Mouse (Mus musculus) limb, embryonic 15.5 days (tissue): ENCODE results near the gene Fam174b. TPM values are rescaled to one million over a fixed set of nuclear protein-coding genes. Genes with fewer than 3 reads are reported as not detected.

Experiments
- ATAC-seq: fragments of 200-750 bp; cut with Nextera tagmentation; 2 replicates; pipeline ENCODE4 v1.8.0; 2017; ENCODE audit warnings: low read depth, moderate TSS enrichment; ENCODE audit not compliant: insufficient number of reproducible peaks, low FRiP score, low TSS enrichment
- H3K27ac ChIP-seq: fragments of 300-500 bp; sonication (generic); 2 replicates; pipeline ENCODE4 v1.5.1; 2015; ENCODE audit warnings: moderate library complexity, mild to moderate bottlenecking, inconsistent platforms
- H3K27me3 ChIP-seq: fragments of 300-500 bp; sonication (generic); 2 replicates; pipeline ENCODE4 v1.6.1; 2015; ENCODE audit warnings: inconsistent platforms
- H3K36me3 ChIP-seq: fragments of 300-500 bp; sonication (generic); 2 replicates; pipeline ENCODE4 v1.6.1; 2015; ENCODE audit warnings: inconsistent platforms
- H3K4me1 ChIP-seq: fragments of 300-500 bp; sonication (generic); 2 replicates; pipeline ENCODE4 v1.6.1; 2015; ENCODE audit warnings: inconsistent platforms
- H3K4me2 ChIP-seq: fragments of 300-500 bp; sonication (generic); 2 replicates; pipeline ENCODE4 v1.6.1; 2015; ENCODE audit warnings: mild to moderate bottlenecking, inconsistent platforms
- H3K4me3 ChIP-seq: fragments of 300-500 bp; sonication (generic); 2 replicates; pipeline ENCODE4 v1.5.1; 2015; ENCODE audit warnings: mild to moderate bottlenecking, inconsistent platforms
- H3K9ac ChIP-seq: fragments of 300-500 bp; sonication (generic); 2 replicates; pipeline ENCODE4 v1.6.1; 2015; ENCODE audit warnings: inconsistent platforms
- H3K9me3 ChIP-seq: fragments of 300-500 bp; sonication (generic); 2 replicates; pipeline ENCODE4 v1.6.1; 2016; ENCODE audit warnings: inconsistent platforms
- WGBS: fragments of 180-500 bp; shearing (Covaris S2); methylation state at CpG from one replicate; pipeline ENCODE4 v1.1.7; 2015; 5-methylcytosine and 5-hydroxymethylcytosine counted together
- polyA plus RNA-seq: library from polyadenylated mRNA; unstranded; fragments of >200 nt; fragmentation: Nextera tagmentation; extraction: Ambion mirVana; gene quantifications from 2 replicates; pipeline ENCODE4 v1.2.1, GENCODE M21; 2015

The Fam174b gene
- polyA plus RNA-seq: 37.5 and 40.9 TPM in 2 replicates

GRCm38 (mm10) chr7:73740111-73741035, at the start of gene Fam174b:
Fam174b (plus strand) TSS chr7:73740302.
- ATAC-seq: peak; percentile 81
- Histone ChIP-seq H3K9ac (peak within 1 kb of the TSS; percentile 54), H3K4me1 (peaks cover 17% of the 10 kb centered on the region), H3K27me3 (peaks cover 28% of the 10 kb centered on the region), H3K9me3 (no peaks in the 10 kb centered on the region), H3K27ac (peak within 1 kb of the TSS; percentile 57), H3K4me3 (peak within 1 kb of the TSS; percentile 67), H3K36me3 (no peaks in the 10 kb centered on the region), H3K4me2 (peak within 1 kb of the TSS; percentile 99)
- WGBS: under 1% methylated on average over 90 of the region's 94 CpGs

GRCm38 (mm10) chr7:73697092-73697491, 43.0 kb upstream of the Fam174b start:
- Histone ChIP-seq H3K27me3 (no peaks in the 10 kb centered on the region), H3K4me2 (no peak overlapping the region), H3K9me3 (no peaks in the 10 kb centered on the region), H3K27ac (no peak overlapping the region), H3K9ac (no peak overlapping the region), H3K36me3 (no peaks in the 10 kb centered on the region), H3K4me1 (no peaks in the 10 kb centered on the region), H3K4me3 (no peak overlapping the region)
- ATAC-seq: no peak
- WGBS: 55% methylated on average over 3 of the region's 3 CpGs

GRCm38 (mm10) chr7:73704305-73704704, 35.8 kb upstream of the Fam174b start:
- Histone ChIP-seq H3K4me3 (no peak overlapping the region), H3K27me3 (no peaks in the 10 kb centered on the region), H3K4me2 (no peak overlapping the region), H3K36me3 (no peaks in the 10 kb centered on the region), H3K4me1 (no peaks in the 10 kb centered on the region; the same call in 1 of the 2 replicates), H3K9me3 (no peaks in the 10 kb centered on the region), H3K9ac (no peak overlapping the region), H3K27ac (no peak overlapping the region)
- ATAC-seq: no peak

GRCm38 (mm10) chr7:73713506-73713905, 26.6 kb upstream of the Fam174b start:
- H3K9me3 ChIP-seq: no peaks in the 10 kb centered on the region
- no peak overlapping the region for H3K4me2 ChIP-seq
- H3K4me3 ChIP-seq: no peak overlapping the region
- no peak overlapping the region for H3K27ac ChIP-seq
- no peaks in the 10 kb centered on the region for H3K36me3 ChIP-seq
- H3K4me1 ChIP-seq: peaks cover 6% of the 10 kb centered on the region
- ATAC-seq: no peak
- WGBS: 87% methylated on average over 8 of the region's 8 CpGs
- no peak overlapping the region for H3K9ac ChIP-seq
- no peaks in the 10 kb centered on the region for H3K27me3 ChIP-seq

GRCm38 (mm10) chr7:73715928-73716749, 24.0 kb upstream of the Fam174b start:
- H3K4me3 ChIP-seq: no peak overlapping the region
- H3K27me3 ChIP-seq: no peaks in the 10 kb centered on the region
- peak; percentile 82 for ATAC-seq
- no peaks in the 10 kb centered on the region for H3K9me3 ChIP-seq
- 35% methylated on average over 15 of the region's 15 CpGs for WGBS
- peaks cover 6% of the 10 kb centered on the region for H3K4me1 ChIP-seq
- H3K36me3 ChIP-seq: no peaks in the 10 kb centered on the region
- H3K9ac ChIP-seq: no peak overlapping the region
- peak overlapping the region; percentile 23; the same call in 1 of the 2 replicates for H3K4me2 ChIP-seq
- H3K27ac ChIP-seq: peak overlapping the region; percentile 51

GRCm38 (mm10) chr7:73716841-73717240, 23.3 kb upstream of the Fam174b start:
- 68% methylated on average over 3 of the region's 3 CpGs for WGBS
- Histone ChIP-seq H3K4me2 (no peak overlapping the region), H3K36me3 (no peaks in the 10 kb centered on the region), H3K4me3 (no peak overlapping the region), H3K27me3 (0 out of 2 replicates have a peak, but pooled peaks cover 4% of the 10 kb centered on the region), H3K4me1 (peaks cover 6% of the 10 kb centered on the region), H3K27ac (no peak overlapping the region; the same call in 1 of the 2 replicates), H3K9me3 (no peaks in the 10 kb centered on the region), H3K9ac (no peak overlapping the region)
- no peak for ATAC-seq

GRCm38 (mm10) chr7:73718031-73718430, 22.1 kb upstream of the Fam174b start:
- Histone ChIP-seq H3K4me2 (no peak overlapping the region), H3K9me3 (no peaks in the 10 kb centered on the region)
- no peak for ATAC-seq

GRCm38 (mm10) chr7:73718497-73719007, 21.6 kb upstream of the Fam174b start:
- 0 out of 2 replicates have a peak, but pooled peaks cover 6% of the 10 kb centered on the region for H3K27me3 ChIP-seq
- no peak for ATAC-seq
- H3K4me2 ChIP-seq: no peak overlapping the region
- no peak overlapping the region for H3K9ac ChIP-seq
- H3K4me3 ChIP-seq: no peak overlapping the region
- no peaks in the 10 kb centered on the region for H3K36me3 ChIP-seq
- H3K4me1 ChIP-seq: peaks cover 6% of the 10 kb centered on the region
- H3K9me3 ChIP-seq: no peaks in the 10 kb centered on the region
- 66% methylated on average over 5 of the region's 5 CpGs for WGBS
- H3K27ac ChIP-seq: no peak overlapping the region

More at GRCm38 (mm10) chr7:73718031-73718430, 22.1 kb upstream of the Fam174b start:
- Histone ChIP-seq H3K27me3 (0 out of 2 replicates have a peak, but pooled peaks cover 6% of the 10 kb centered on the region), H3K27ac (no peak overlapping the region), H3K4me1 (peaks cover 6% of the 10 kb centered on the region), H3K4me3 (no peak overlapping the region), H3K9ac (no peak overlapping the region), H3K36me3 (no peaks in the 10 kb centered on the region)
- 79% methylated on average over 10 of the region's 10 CpGs for WGBS

GRCm38 (mm10) chr7:73721046-73721445, 19.1 kb upstream of the Fam174b start:
- Histone ChIP-seq H3K4me2 (no peak overlapping the region), H3K9me3 (no peaks in the 10 kb centered on the region), H3K27me3 (0 out of 2 replicates have a peak, but pooled peaks cover 6% of the 10 kb centered on the region), H3K4me3 (no peak overlapping the region), H3K27ac (no peak overlapping the region), H3K9ac (no peak overlapping the region), H3K36me3 (no peaks in the 10 kb centered on the region), H3K4me1 (peaks cover 4% of the 10 kb centered on the region)
- no peak for ATAC-seq
- WGBS: 55% methylated on average over 3 of the region's 3 CpGs

GRCm38 (mm10) chr7:73721764-73722163, 18.3 kb upstream of the Fam174b start:
- 81% methylated on average over 3 of the region's 3 CpGs for WGBS
- Histone ChIP-seq H3K4me2 (no peak overlapping the region), H3K4me1 (no peaks in the 10 kb centered on the region), H3K27ac (no peak overlapping the region), H3K36me3 (no peaks in the 10 kb centered on the region), H3K9me3 (no peaks in the 10 kb centered on the region), H3K27me3 (0 out of 2 replicates have a peak, but pooled peaks cover 6% of the 10 kb centered on the region), H3K9ac (no peak overlapping the region), H3K4me3 (no peak overlapping the region)
- ATAC-seq: no peak

GRCm38 (mm10) chr7:73729913-73730312, 10.2 kb upstream of the Fam174b start:
- H3K9ac ChIP-seq: no peak overlapping the region
- no peak overlapping the region for H3K4me2 ChIP-seq
- H3K36me3 ChIP-seq: no peaks in the 10 kb centered on the region
- WGBS: 32% methylated on average over 7 of the region's 7 CpGs
- no peak overlapping the region for H3K27ac ChIP-seq
- peaks cover 4% of the 10 kb centered on the region; the same call in 1 of the 2 replicates for H3K4me1 ChIP-seq
- no peaks in the 10 kb centered on the region for H3K9me3 ChIP-seq
- H3K4me3 ChIP-seq: no peak overlapping the region
- no peak for ATAC-seq
- H3K27me3 ChIP-seq: no peaks in the 10 kb centered on the region
